Mouse (Mus musculus): ENCODE results near the gene Maats1. TPM values are rescaled to one million over a fixed set of nuclear protein-coding genes. Genes with fewer than 3 reads are reported as not detected.

The Maats1 gene
- polyA plus RNA-seq (2014; fragmentation: Illumina TruSeq; extraction: RNeasy Lipid Tissue Mini Kit (QIAGEN cat#74804)): 2.6 TPM

DNA sequence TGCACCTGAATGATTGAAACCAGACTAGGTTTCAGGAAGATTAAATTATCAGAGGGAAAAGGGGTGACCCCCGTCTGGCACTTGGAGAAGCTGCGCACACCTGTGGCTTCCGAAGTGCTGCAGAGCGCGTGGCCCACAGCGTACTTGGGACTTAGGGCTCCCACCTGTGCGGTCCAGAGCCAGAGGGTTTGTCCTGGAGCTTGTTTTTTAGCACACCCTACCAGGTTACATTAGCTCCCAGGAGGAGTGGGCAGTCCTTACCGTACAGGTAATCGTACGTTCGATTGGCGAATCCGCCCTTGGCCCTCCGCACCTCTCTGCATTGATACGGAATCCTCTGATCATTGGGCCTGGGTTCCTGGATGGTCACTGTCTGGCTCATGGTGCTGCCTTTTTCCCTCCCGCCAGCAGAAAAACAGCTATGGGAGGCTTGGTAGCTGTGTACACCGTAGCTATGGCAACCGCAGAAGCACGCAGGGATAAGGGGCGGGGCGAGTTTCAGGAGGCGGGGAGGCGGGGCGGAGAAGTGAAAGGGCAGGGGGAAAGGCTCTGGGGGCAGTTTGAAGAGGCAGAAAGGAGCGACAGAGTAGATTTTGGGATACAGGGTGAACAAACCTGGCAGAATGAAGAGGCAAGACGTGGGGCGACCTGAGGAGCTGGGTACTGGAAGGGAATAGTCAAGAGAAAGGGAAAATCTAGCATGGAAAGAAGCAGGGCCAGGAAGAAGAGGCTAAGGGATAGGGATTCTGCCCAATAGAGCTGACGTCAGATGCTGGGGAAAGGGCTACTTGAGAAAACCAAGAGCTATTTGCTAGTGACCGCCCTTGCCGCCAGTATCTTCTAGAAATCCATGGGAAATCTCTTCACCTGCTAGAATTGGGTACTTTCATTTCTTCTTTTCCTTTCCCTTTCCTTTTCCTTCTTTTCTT lies at the start of gene Maats1:
Gene Maats1, minus strand, starts transcription at position 748 of the 929 bp plus-strand sequence.

DNA sequence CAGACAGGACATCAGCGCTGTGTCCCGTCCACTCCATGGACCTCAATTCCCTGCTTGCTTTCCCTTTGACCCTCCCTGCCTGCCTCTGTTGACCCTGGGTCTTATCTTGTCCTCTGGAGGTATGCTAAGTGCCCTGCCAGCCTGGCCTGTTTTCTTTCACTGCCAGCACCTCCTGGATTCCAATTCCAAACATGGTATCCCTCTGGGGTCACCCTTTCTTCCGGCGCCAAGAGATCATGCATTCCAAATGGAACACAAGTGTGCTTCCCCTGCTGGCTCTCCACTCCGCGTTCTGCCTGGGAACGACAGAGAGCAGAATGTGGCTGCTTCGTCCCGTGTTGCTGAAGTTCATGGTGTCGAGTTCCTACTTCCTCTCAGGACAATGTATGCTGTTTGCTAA lies 20.0 kb upstream of the Maats1 start, which contains the start of gene Popdc2:
Gene Popdc2, plus strand, starts transcription at position 277 of the 400 bp plus-strand sequence.

DNA sequence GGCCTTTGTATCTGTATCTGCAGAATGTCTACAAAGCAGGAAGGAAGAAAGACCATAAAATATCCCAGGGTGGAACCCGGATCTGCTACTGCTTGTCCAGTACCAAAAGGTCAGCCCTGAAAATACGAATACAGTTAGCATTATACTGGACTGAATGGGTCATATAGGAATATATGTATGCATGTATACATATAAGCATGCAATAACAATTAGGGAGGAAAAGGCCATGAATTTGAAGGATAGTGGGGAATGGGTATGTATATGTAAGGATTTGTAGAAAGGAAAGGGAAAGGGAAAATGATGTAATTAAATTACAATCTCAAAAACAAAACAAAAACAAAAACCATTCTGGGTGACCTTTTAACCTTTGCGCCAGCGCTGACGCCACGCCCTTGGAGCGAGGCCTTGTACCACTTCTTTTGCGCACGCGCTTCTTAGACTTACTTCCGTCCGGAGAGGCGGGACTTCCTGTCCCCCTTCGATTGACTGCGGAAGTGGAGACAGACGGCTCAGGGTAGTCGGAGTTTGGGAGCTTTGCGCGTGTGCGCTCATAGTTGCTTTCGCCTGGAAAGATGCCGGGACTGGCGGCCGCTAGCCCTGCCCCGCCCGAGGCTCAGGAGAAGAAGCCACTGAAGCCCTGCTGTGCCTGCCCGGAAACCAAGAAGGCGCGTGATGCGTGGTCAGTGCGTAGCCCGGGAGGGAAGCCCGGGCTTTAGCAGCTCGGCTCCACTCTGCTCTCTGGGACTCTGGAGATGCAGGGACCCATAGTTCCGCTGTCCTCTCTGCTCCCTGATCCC lies 4.8 kb upstream of the Maats1 start, which contains the start of the genes Cox17 and Gm21987:
Gene Cox17, plus strand, starts transcription at position 463 of the 797 bp plus-strand sequence.
Gene Gm21987, plus strand, starts transcription at position 512 of the 797 bp plus-strand sequence.

GRCm38 (mm10) chr16:38294685-38295348 lies 47.1 kb downstream of the Maats1 start, which contains the start of gene Nr1i2:
Gene Nr1i2 (minus strand): TSS chr16:38294824.

Other genes with a start within 250 kb of the Maats1 start
- gene Nr1i2, start 47.3 kb downstream of the Maats1 start, polyA plus RNA-seq (2014; fragmentation: Illumina TruSeq; extraction: RNeasy Lipid Tissue Mini Kit (QIAGEN cat#74804)): not detected
- 99.2 TPM for gene Cox17, start 4.8 kb upstream of the Maats1 start, polyA plus RNA-seq (2014; fragmentation: Illumina TruSeq; extraction: RNeasy Lipid Tissue Mini Kit (QIAGEN cat#74804))
- not detected for gene Gm21987, start 4.9 kb upstream of the Maats1 start, polyA plus RNA-seq (2014; fragmentation: Illumina TruSeq; extraction: RNeasy Lipid Tissue Mini Kit (QIAGEN cat#74804))
- 2.0 TPM for gene Popdc2, start 20.1 kb upstream of the Maats1 start, polyA plus RNA-seq (2014; fragmentation: Illumina TruSeq; extraction: RNeasy Lipid Tissue Mini Kit (QIAGEN cat#74804))
- gene Pla1a, start 91.0 kb upstream of the Maats1 start, polyA plus RNA-seq (2014; fragmentation: Illumina TruSeq; extraction: RNeasy Lipid Tissue Mini Kit (QIAGEN cat#74804)): 2.7 TPM
- gene Adprh, start 110.6 kb upstream of the Maats1 start, polyA plus RNA-seq (2014; fragmentation: Illumina TruSeq; extraction: RNeasy Lipid Tissue Mini Kit (QIAGEN cat#74804)): 25.1 TPM
- 1.2 TPM for gene Cd80, start 113.4 kb upstream of the Maats1 start, polyA plus RNA-seq (2014; fragmentation: Illumina TruSeq; extraction: RNeasy Lipid Tissue Mini Kit (QIAGEN cat#74804))
- 14.2 TPM for gene Timmdc1, start 180.5 kb upstream of the Maats1 start, polyA plus RNA-seq (2014; fragmentation: Illumina TruSeq; extraction: RNeasy Lipid Tissue Mini Kit (QIAGEN cat#74804))
- gene Poglut1, start 208.1 kb upstream of the Maats1 start, polyA plus RNA-seq (2014; fragmentation: Illumina TruSeq; extraction: RNeasy Lipid Tissue Mini Kit (QIAGEN cat#74804)): 80.7 TPM
- gene Tmem39a, start 216.6 kb upstream of the Maats1 start, polyA plus RNA-seq (2014; fragmentation: Illumina TruSeq; extraction: RNeasy Lipid Tissue Mini Kit (QIAGEN cat#74804)): 78.5 TPM